Mouse (Mus musculus) hindbrain, embryonic 11.5 days (tissue): Measurements from ENCODE around the gene 1600014C23Rik. TPM values are rescaled to one million over a fixed set of nuclear protein-coding genes. Genes with fewer than 3 reads are reported as not detected.

ENCODE experiments used
- ATAC-seq: fragments of 200-750 bp; cut with Nextera tagmentation; 2 replicates; pipeline ENCODE4 v1.8.0; 2017; ENCODE audit warnings: mild to moderate bottlenecking, moderate TSS enrichment, moderate library complexity; ENCODE audit not compliant: low FRiP score
- DNase-seq: peaks from one replicate; pipeline ENCODE4 v3.0.0-alpha.2; 2015; ENCODE audit warnings: low spot score
- H3K27ac ChIP-seq: fragments of 300-500 bp; sonication (generic); 2 replicates; pipeline ENCODE4 v1.5.1; 2014; ENCODE audit warnings: mild to moderate bottlenecking, low read depth, low read length
- H3K27me3 ChIP-seq: fragments of 300-500 bp; sonication (generic); 2 replicates; pipeline ENCODE4 v1.6.1; 2014; ENCODE audit warnings: mild to moderate bottlenecking, low read length, moderate library complexity, mixed read lengths; ENCODE audit not compliant: control insufficient read depth, insufficient read depth
- H3K36me3 ChIP-seq: fragments of 300-500 bp; sonication (generic); 2 replicates; pipeline ENCODE4 v1.6.1; 2014; ENCODE audit warnings: mild to moderate bottlenecking, low read length, moderate library complexity, mixed read lengths; ENCODE audit not compliant: control insufficient read depth, insufficient read depth
- H3K4me1 ChIP-seq: fragments of 300-500 bp; sonication (generic); replicated peaks from 2 replicates; pipeline ENCODE4 v1.6.1; 2014; ENCODE audit warnings: low read length, mixed read lengths; ENCODE audit not compliant: control insufficient read depth, insufficient read depth
- H3K4me2 ChIP-seq: fragments of 300-500 bp; sonication (generic); replicated peaks from 2 replicates; pipeline ENCODE4 v1.6.1; 2014; ENCODE audit warnings: mild to moderate bottlenecking, low read depth, low read length
- H3K4me3 ChIP-seq: fragments of 300-500 bp; sonication (generic); 2 replicates; pipeline ENCODE4 v1.5.1; 2014; ENCODE audit warnings: low read depth, low read length
- H3K9ac ChIP-seq: fragments of 300-500 bp; sonication (generic); 2 replicates; pipeline ENCODE4 v1.6.1; 2014; ENCODE audit warnings: low read depth, low read length
- H3K9me3 ChIP-seq: fragments of 300-500 bp; sonication (generic); 2 replicates; pipeline ENCODE4 v1.6.1; 2016; ENCODE audit warnings: low read length; ENCODE audit not compliant: control insufficient read depth
- WGBS: fragments of 180-500 bp; shearing (Covaris S2); extraction: QIAGEN DNeasy Blood & Tissue Kit; methylation state at CpG from one replicate; pipeline ENCODE4 v1.1.7; 2014; 5-methylcytosine and 5-hydroxymethylcytosine counted together
- polyA plus RNA-seq: library from polyadenylated mRNA; unstranded; fragments of >200 nt; fragmentation: Nextera tagmentation; extraction: Ambion mirVana; gene quantifications from 2 replicates; pipeline ENCODE4 v1.2.1, GENCODE M21; 2014

Gene 1600014C23Rik
- polyA plus RNA-seq, 1 experiment from 2014 or later, result 0.37 TPM

- DNase-seq (peak; percentile 46), ATAC-seq (0 out of 2 replicates have a peak, but pooled peaks have one; percentile 49)
- H3K9ac ChIP-seq, result no peak overlapping the region
- H3K4me3 ChIP-seq, result no peak overlapping the region
- WGBS, result 73% methylated on average over 16 of the region's 16 CpGs
- H3K27ac ChIP-seq, result no peak overlapping the region
- no peaks in the 10 kb centered on the region for H3K27me3 ChIP-seq
- H3K9me3 ChIP-seq, result no peaks in the 10 kb centered on the region
- no peaks in the 10 kb centered on the region for H3K36me3 ChIP-seq
- H3K4me2 ChIP-seq, result no peak overlapping the region
- no peaks in the 10 kb centered on the region for H3K4me1 ChIP-seq
These were observed 14.5 kb upstream of the 1600014C23Rik start for GRCm38 (mm10) chr17:45747858-45748785.

GRCm38 (mm10) chr17:45747293-45747692, 13.6 kb upstream of the 1600014C23Rik start:
- Histone ChIP-seq H3K36me3 (no peaks in the 10 kb centered on the region), H3K27me3 (no peaks in the 10 kb centered on the region), H3K4me1 (no peaks in the 10 kb centered on the region), H3K4me3 (no peak overlapping the region), H3K9ac (no peak overlapping the region), H3K27ac (no peak overlapping the region), H3K9me3 (no peaks in the 10 kb centered on the region), H3K4me2 (no peak overlapping the region)
- ATAC-seq (no peak), DNase-seq (no peak)
- WGBS, result 91% methylated on average over 4 of the region's 4 CpGs

DNA sequence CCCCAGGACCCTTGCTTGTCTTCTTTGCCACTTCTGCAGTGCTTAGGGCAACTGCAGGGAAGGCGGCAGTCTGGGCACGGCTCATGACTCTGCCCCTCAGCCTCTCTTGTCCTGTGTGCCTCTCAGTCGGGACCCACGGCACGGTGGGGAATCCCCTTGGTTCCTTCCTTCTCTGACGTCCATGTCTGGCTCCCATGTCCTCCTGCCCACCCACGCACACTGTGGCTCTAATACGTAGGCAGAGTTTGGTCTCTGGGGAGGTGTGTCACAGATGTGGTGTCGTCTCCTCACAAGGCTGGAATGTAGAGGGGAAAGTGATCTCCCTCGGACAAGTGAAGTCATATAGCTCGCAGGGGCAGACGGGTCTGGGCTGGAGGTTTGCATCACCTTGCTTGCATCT, 13.1 kb upstream of the 1600014C23Rik start:
- Histone ChIP-seq H3K4me3 (no peak overlapping the region), H3K9me3 (no peaks in the 10 kb centered on the region), H3K36me3 (no peaks in the 10 kb centered on the region), H3K9ac (no peak overlapping the region), H3K4me1 (no peaks in the 10 kb centered on the region), H3K27me3 (no peaks in the 10 kb centered on the region), H3K4me2 (no peak overlapping the region), H3K27ac (no peak overlapping the region)
- WGBS, result 72% methylated on average over 12 of the region's 12 CpGs
- DNase-seq (no peak), ATAC-seq (no peak)

DNA sequence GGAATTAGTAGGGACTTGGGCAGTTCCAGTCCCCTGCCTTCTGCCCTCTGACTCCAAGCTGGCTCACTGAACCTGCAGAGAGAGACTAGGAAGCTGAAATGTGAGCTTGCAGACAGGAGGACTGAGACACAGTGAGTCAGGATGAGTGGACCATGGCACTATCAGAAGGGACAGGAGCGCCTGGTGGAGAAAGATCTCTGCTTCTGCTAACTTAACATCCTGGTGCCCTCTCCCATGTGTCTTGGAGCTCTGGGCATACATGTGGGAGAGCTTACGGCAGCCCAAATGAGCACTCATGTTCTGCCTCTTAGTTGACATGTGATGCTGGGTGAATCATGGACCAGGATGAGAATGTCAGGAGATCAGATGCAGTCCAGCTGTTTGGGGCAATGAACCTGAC, 12.0 kb upstream of the 1600014C23Rik start:
- H3K27ac ChIP-seq, result no peak overlapping the region
- no peak overlapping the region for H3K9ac ChIP-seq
- no peak for ATAC-seq
- no peak overlapping the region for H3K4me3 ChIP-seq
- DNase-seq, result no peak
- H3K36me3 ChIP-seq, result no peaks in the 10 kb centered on the region
- WGBS, result 88% methylated on average over 2 of the region's 2 CpGs
- no peaks in the 10 kb centered on the region for H3K9me3 ChIP-seq
- H3K4me2 ChIP-seq, result no peak overlapping the region
- H3K4me1 ChIP-seq, result no peaks in the 10 kb centered on the region
- no peaks in the 10 kb centered on the region for H3K27me3 ChIP-seq

- no peak overlapping the region for H3K9ac ChIP-seq
- H3K27me3 ChIP-seq, result no peaks in the 10 kb centered on the region
- no peak overlapping the region for H3K4me2 ChIP-seq
- H3K9me3 ChIP-seq, result no peaks in the 10 kb centered on the region
- no peaks in the 10 kb centered on the region for H3K4me1 ChIP-seq
- no peak overlapping the region for H3K27ac ChIP-seq
- H3K36me3 ChIP-seq, result no peaks in the 10 kb centered on the region
- no peak for ATAC-seq
- WGBS, result 56% methylated on average over 13 of the region's 13 CpGs
- DNase-seq, result no peak
- no peak overlapping the region for H3K4me3 ChIP-seq
These were observed 8.9 kb upstream of the 1600014C23Rik start for GRCm38 (mm10) chr17:45742371-45743147.

DNA sequence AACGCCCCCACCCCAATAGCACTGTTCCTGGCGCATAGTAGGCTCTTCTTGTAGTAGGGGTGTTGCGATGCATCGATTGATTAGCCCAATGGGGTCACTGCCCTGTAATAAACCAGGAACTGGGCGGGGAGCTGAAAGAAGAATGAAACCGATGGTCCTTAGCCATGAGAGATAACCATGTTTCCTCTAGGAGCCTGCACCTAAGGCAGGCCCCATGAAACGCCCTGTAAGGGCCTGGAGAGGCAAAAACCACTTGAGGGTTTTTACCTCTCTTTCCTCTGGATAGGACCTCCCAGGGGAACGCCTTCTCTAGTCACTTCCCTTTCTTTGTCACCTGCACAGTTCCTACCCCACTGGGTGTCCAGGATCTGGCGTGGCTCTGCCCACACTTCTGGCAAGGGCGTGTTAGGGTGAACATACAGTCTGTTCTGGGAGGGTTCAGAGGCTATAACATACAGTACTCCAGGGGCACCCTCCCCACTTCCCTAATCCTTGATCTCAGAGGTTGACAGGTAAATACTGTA, 3.5 kb upstream of the 1600014C23Rik start:
- peaks cover 2% of the 10 kb centered on the region; the same call in 1 of the 2 replicates for H3K27me3 ChIP-seq
- H3K27ac ChIP-seq, result peak overlapping the region; percentile 88
- H3K4me2 ChIP-seq, result peak overlapping the region; percentile 66
- no peaks in the 10 kb centered on the region for H3K36me3 ChIP-seq
- peaks cover 12% of the 10 kb centered on the region; the same call in 1 of the 2 replicates for H3K4me1 ChIP-seq
- H3K9me3 ChIP-seq, result no peaks in the 10 kb centered on the region
- H3K9ac ChIP-seq, result peak overlapping the region; percentile 75
- DNase-seq (no peak), ATAC-seq (peak; percentile 22)
- peak overlapping the region; percentile 38 for H3K4me3 ChIP-seq
- 20% methylated on average over 10 of the region's 10 CpGs for WGBS

- peak; percentile 76 for ATAC-seq
- H3K4me3 ChIP-seq, result peak overlapping the region; percentile 38
- peaks cover 12% of the 10 kb centered on the region; the same call in 1 of the 2 replicates for H3K4me1 ChIP-seq
- peak overlapping the region; percentile 66 for H3K4me2 ChIP-seq
- WGBS, result 2% methylated on average over 46 of the region's 72 CpGs
- peak; percentile 98 for DNase-seq
- no peaks in the 10 kb centered on the region for H3K9me3 ChIP-seq
- H3K27ac ChIP-seq, result peak overlapping the region; percentile 88
- H3K9ac ChIP-seq, result peak overlapping the region; percentile 75
- peaks cover 2% of the 10 kb centered on the region; the same call in 1 of the 2 replicates for H3K27me3 ChIP-seq
- H3K36me3 ChIP-seq, result no peaks in the 10 kb centered on the region
These were observed 2.9 kb upstream of the 1600014C23Rik start for GRCm38 (mm10) chr17:45736311-45737077.
